Mouse (Mus musculus) small intestine, adult 2 months (tissue): ENCODE measurements around the gene Cdkn1c.

ENCODE experiments used
- CTCF ChIP-seq: fragments of 200-500 bp; IDR thresholded peaks from 2 replicates; pipeline ENCODE4 v1.5.1; 2012; ENCODE audit warnings: low read depth, mild to moderate bottlenecking, control low read depth, inconsistent platforms, low read length, moderate library complexity, mixed read lengths; ENCODE audit not compliant: insufficient replicate concordance, insufficient read length; ENCODE audit errors: extremely low read depth
- POLR2A ChIP-seq: fragments of 200-500 bp; IDR thresholded peaks from 2 replicates; pipeline ENCODE4 v1.6.1; 2012; ENCODE audit warnings: low read depth, mild to moderate bottlenecking, control low read depth, inconsistent platforms, low read length, moderate library complexity

DNA sequence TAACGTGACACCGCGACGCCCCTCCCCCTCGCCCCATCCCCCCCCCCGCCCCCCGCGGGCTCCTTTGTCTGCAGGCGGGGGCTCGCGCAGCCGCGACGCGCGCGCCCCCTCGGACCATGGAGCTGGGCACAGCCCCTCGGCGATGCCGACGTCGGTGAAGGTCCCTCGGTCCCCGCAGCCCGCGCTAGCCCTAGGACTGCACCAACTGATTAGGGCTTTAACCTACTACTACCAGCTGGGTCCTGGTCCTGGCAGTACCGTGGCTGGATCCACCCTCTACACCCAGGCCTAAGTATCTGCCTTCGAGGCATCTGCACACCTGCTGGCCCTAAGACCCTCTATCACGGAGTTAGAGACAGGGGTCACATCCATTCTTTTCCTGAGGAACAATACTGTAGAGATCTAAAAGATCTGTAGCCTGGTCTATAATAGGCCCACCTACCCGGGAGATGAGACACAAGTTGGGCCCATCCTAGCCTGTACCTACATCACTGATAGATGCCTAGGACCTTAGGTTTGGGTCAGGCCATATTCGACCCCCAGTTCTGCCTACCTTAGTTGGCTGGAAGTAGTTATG is 532 bp upstream of the Cdkn1c start:
- TF ChIP-seq CTCF (no peak), POLR2A (no peak)
